Mouse (Mus musculus) liver, adult 2 months (tissue): Measurements from ENCODE around the gene Gal.

ENCODE experiments used
- CTCF ChIP-seq: fragments of 200-500 bp; IDR thresholded peaks from 2 replicates; pipeline ENCODE4 v1.5.1; 2011; ENCODE audit warnings: low read depth, low read length, control low read depth
- POLR2A ChIP-seq: fragments of 200-500 bp; IDR thresholded peaks from 2 replicates; pipeline ENCODE4 v1.6.1; 2011; ENCODE audit warnings: low read length, control low read depth; ENCODE audit not compliant: insufficient read depth; ENCODE audit errors: extremely low read depth

GRCm38 (mm10) chr19:3428057-3428830 is 13.9 kb upstream of the Gal start:
- TF ChIP-seq POLR2A = no peak
- no peak for TF ChIP-seq CTCF
